Mouse (Mus musculus): ENCODE measurements at regions not wholly inside any gene's neighbourhood (a gene's known extent, or its start where the extent isn't known, plus 50 kb on each side); places are given as distances from the start of the nearest gene placed in this dataset.
A peak's percentile ranks its signal among the peaks of the same experiment; 100 is the strongest.

DNA sequence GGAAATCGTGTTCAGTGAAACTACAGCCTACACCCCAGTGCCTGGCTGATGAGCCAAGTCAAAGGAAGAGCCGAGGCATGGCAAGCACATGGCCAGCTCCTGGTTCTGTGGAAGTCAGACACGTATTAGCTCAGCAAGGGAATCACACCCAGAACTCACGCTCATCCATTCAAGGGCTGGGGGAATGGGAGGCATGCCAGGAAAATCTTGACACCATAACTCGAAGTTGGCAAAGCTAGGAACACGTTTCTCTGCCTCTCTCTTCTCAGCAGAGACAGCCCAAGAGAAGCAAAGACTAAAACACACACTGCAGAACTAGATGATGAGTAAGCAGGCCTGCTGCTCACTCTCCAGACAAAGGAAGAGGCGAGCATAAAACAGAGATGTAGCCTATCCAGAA lies 53.5 kb upstream of the Ypel5 start:
- no peak for DNase-seq

DNA sequence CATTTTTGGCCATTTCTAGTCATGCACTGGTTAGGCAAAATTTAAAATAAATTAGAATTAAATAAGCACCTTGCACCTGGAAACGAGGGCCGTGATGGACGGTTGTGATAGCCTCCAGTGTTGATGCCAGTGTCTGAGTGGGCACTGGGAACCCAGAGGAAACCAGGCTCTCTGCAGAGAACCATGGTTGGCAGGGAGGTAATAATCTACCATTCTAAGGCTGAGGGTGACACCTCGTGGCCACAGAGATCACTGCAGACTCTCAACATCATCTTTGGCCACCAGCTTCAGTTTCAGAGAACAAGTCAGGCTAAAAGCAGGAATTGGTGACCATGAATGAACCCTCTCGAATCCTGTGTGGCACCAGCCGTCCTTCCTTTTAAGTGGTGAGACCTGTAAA lies 54.5 kb upstream of the Ypel5 start:
- DNase-seq = peak; percentile 24

DNA sequence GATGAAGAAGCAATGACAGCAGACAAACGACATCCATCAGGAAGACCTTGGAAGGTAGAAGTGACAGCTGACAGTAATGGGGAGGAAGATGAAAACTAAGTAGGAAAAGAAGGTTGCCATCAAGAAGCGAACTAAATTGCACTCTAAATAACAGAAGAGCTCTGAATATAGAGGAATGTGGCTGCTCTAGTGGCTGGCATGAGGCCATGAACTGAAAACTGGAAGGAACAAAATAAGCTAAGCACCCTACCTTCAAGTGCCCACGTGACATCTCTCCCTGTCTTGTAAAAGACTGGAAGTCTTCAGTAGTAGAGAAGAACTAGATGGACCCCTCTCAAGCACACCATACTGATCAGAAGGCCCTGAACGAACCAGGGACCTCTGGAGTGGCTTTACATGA lies 68.0 kb upstream of the Ypel5 start:
- DNase-seq = no peak

DNA sequence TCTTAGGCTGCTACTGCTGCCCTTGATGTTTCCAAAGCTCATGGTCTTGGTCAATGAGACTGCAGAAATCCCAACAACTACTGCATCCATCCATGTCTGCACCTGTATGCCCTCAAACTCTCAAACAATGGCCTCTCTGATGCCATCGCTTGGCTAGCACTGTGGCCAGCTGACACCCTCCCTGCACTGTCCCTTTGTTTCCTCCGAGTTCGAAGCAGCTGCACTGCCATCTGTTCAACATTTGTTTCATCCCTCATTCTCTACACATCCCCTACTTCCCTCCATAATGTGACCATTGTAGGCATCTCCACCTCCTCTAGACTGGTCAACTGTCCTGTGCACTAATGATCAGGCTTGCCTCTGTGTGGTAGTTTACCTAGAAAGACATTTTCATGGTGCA lies 75.3 kb upstream of the Ypel5 start:
- DNase-seq = no peak

DNA sequence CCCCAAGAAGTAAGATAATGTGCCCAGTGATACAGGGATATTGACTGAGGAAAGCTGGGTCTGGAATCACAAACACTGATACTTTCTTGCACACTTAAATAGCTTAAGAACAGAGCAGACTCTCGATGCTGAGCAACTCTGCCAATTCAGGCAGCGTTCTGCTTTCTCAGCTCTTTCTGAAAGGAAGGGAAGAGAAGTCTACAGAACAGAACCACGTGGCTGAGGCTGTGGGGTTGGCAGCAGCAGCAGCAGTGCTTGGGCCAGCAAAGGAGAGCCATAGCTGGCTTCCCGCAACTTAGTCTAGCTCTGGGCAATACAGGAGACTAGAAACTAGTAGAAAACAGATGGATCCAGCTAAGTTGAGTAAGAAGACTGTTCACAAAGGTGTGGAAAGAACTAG lies 89.8 kb upstream of the Ypel5 start:
- DNase-seq = no peak

DNA sequence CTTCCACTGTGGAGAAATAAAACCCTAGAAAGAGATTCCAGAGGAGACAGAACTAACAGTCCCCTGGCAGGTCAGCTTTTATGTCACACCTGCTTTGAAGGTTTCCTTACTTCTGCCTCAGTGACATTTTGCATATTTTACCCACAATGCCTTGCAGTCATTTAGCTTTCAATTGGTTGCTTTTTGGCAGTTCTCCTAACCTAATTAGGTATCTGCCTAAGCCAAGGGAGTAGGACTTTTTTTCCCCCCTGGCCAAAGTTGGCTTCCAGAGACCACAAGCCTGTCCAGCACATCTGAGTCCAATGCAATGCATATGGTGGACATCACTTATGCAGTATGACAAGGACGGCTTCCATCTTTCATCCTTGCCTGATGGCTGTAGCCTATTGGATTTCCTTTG lies 103.2 kb upstream of the Ypel5 start:
- no peak for DNase-seq

DNA sequence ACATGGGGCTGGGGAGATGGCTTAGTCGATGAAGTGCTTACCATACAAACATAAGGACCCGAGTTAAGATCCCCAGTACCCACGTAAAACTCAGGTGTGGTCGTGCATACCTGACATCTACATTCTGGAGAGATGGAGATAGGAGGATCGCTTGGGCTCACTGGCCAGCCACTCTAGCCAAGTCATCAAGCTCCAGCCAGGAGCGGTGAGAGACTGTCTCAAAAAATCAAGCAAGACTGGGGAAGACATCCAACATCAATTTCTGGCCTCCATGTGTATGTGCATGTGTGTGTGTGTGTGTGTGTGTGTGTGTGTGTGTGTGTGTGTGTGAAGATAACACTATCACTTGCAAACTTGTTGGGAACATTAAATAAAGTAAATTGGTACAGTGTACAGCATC lies 104.6 kb upstream of the Ypel5 start:
- DNase-seq = no peak

DNA sequence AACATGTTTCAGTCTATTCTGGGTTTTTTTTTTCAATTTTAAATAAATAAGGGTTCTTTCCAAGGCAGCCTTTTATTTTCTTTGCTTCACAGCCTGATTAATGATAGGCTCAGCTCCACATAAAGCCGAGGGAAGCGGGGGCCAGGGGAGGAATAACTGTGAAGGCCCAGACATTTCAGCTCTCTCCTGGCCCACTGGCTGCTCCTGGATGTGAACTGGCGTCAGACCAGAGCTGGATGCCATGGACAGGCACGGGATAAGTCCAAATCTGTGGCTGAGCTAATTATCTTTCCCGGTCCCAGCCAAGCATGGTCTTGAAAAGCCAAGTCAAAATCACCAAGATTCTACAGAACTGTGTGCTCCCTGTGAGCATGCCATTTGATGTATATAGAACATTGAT lies 105.1 kb upstream of the Ypel5 start:
- DNase-seq = no peak

DNA sequence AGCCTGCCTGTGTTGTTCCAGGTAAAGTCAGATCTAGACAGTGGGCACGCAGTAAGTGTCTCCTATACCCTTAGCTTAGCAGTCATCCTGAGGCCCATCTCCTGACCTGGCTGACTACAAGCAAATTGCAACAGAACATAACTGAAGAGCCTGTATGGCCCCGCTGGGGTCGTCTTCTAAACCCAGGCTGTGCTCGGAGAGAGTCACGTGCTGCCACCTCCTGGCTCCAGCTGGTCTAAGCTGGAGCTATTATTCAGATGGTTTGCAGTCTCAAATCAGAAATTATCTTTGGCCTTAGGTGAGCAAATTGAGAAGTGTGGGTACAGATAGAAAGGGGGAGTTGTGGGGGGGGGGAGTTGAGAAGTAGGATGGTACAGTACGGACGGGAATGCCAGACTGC lies 115.5 kb upstream of the Ypel5 start:
- no peak for DNase-seq

DNA sequence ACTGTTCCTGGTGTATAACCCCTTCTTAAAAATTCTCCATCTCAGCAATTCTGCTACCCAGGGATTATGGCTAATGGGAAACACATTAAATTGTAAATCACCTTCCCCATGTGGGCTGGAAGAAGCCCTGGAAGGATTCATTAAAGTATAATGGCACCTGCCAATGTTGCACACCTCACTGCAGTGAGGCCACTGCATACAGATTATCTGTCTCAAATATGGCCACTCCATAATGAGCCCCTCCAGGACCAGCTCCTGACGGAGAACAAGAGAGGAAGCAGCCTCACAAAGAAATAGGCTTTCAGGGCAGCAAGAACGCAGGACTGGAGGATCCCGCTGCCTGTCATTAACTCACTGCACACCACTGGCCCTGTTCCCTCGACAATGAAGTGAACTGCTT lies 115.2 kb upstream of the Alk start:
- DNase-seq = no peak

DNA sequence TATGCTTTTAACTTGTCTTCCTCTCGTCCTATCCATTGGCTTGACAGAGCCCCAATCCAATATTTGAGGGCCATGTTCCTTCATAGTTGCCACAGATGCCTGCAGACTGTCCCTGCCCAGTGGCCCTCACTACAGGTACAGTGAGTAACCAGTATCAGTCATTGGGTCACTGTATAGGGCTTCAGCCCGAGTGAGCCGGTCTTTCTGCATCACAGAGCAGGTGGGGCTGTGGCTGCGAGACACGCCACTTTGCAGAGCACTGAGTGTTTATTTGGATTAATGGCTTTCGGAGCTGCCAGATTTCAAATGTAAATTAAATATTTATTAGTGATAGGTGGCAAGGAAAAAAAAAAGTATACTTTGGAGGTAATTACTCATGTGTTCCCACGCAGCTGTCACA lies 87.2 kb upstream of the Alk start:
- DNase-seq = no peak

DNA sequence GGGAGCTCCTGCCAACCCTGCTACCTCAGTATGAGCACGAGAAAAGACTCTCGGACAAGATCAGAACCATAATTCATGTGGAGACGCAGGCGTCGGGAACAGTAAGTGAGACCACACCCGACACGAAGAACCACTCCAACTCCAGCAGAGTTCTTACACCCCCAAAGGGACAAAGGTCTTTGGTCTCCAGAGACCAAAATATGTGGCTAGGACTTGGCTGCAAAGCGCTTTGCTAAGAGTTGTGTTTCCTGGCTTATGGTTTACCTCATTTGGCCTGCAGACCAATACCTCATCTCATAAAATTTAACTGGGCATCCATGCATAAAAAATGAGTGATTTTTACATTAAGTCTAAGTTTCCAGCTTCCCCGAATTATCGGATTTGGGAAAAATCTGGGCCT lies 85.2 kb upstream of the Alk start:
- DNase-seq = no peak

DNA sequence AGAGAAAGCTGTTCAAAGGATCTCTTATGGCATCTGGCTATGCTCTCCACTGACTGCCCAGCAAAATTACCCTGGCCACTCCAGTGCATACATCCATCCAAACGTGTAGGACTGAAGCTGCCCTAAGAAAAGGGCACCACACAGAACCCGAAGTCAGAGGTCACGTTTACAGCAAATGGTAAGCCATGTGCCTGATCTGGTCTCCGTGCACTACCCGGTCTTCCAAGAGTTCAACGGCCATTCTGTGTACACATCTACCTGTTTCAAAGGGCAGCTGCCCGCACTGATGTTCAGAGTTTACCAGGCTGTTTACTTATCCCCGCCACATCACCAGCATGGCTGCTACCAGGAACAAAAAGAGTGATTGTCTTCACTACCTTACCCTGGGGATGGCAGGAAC lies 84.4 kb upstream of the Alk start:
- peak; percentile 4 for DNase-seq

DNA sequence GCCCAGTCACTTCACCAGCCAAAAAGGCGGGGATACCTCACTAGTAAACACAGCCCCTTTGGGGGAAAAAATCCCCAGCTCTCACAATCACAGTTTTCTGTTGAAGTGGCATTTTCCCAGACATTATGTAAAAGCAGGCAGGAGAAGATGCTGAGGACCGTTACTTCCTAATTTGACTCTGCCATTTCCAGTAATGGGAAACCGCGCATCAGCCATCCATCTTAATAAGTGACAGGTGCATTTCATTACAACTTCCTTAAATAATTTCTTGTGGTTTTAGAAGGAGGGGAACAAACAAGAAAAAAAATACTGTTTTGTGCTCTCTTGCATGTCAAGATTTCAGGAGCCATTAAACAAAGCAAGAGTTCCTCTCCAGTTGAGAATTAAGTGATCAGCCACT lies 70.2 kb upstream of the Alk start:
- DNase-seq = no peak

DNA sequence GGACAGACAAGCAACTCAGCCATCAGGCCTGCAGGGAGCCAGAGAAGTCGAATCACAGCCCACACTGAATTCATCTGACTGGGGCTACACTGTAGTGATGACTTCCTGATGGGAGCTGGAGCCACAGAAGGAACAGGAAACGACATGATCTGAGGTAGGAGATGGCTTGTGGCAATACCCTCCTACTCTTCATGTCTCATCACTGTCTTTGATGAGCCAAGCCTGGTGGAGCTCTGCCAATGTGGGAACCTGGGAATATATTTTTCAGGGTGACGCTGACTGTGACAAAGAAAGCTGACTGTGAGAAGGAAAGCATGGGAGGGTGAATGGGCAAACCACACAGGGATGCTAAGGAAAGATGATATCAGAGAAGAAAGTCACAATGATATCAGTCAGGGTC lies 67.6 kb upstream of the Alk start:
- DNase-seq = no peak

DNA sequence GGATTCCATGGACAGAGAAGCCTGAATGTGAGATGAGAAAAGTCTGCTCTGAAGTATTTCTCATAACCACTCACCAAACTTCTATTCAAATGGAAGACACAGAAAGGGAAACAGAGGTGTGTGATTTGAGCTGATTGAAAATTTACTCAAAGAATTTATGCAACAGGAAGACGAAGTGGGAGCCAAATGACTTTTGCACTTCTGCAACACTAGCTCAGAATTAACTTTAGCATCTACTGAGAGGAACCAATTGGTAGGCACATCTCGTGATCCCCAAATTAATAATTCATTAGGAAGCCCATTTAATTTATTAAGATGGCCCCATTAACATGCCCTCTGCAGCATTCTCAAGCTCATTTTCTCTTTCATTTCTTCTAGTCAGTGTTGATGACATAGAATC lies 62.5 kb upstream of the Alk start:
- no peak for DNase-seq

DNA sequence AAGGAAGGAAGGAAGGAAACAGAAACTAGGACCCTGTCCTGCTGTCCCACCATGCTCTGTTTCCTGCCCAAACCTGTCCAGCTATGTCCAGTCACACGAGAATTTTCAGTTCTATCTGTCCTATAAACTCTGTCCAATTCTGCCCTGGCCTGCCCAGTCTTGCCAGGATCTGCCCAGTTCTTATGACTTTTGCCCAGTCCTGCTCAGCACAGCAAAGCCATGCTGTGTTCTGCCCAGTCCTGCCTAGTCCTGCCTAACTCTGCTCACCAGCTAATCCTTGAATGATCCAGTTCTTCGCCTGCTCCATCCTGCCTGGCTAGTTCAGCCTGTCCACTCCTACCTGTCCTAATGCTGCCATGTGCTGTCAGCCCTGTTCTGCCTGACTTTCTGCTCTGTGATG lies 57.3 kb upstream of the Alk start:
- no peak for DNase-seq

DNA sequence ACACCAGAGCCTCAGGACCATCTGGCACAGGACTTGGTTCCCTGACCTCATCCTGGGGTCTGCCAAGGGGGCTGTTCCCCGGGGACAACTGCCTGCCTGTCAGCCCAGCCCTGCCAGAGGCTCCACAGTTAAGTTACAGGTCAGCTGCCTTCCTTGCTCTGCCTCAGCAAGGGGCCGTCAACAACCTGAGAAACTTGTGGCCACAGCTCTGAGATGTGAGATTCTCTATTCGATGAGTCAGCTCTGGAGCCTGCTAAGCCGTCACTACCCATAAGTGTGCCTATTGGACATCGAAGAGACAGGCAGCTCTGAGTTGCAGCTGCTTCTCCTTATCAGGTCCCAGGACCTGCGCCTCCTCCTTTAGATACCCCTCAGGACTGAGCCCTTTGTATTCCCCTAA lies 54.3 kb upstream of the Alk start:
- DNase-seq = no peak

DNA sequence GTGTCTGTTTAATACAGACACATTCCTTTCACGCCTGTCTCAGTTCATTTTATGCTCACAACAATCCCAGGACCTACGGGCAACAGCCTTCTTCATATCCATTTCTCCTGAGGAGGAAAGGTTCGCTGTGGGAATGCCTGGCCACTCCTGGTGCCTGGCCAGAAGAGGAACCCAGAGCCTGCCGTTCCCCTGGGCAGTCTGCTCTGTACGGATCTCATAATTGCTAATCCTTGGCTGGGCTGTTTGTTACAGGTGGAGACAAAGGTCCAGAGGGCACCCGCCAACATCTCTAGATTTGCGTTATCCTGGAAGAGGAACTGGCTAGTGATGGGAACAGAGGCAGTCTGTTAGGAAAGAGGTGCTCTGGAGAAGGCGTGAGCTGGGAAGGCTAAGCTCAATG lies 53.4 kb upstream of the Alk start:
- no peak for DNase-seq

All from liver (tissue).